Mouse (Mus musculus) midbrain, embryonic 16.5 days (tissue): Measurements from ENCODE around the gene Anapc11. TPM values are rescaled to one million over a fixed set of nuclear protein-coding genes. Genes with fewer than 3 reads are reported as not detected.
A peak's percentile ranks its signal among the peaks of the same experiment; 100 is the strongest.
"Not testable (repeated sequence)": the region's sequence is repeated elsewhere in the genome, so short reads cannot be mapped to it uniquely, and the experiment has no call there.

ENCODE experiments used
- ATAC-seq: fragments of 200-750 bp; cut with Nextera tagmentation; 2 replicates; pipeline ENCODE4 v1.8.0; 2017; ENCODE audit warnings: moderate TSS enrichment
- H3K27ac ChIP-seq: fragments of 300-500 bp; sonication (generic); 2 replicates; pipeline ENCODE4 v1.5.1; 2014; ENCODE audit warnings: mild to moderate bottlenecking, low read length, mixed read lengths
- H3K27me3 ChIP-seq: fragments of 300-500 bp; sonication (generic); 2 replicates; pipeline ENCODE4 v1.6.1; 2014; ENCODE audit warnings: low read depth, low read length, mixed read lengths; ENCODE audit not compliant: control insufficient read depth, insufficient read depth
- H3K36me3 ChIP-seq: fragments of 300-500 bp; sonication (generic); 2 replicates; pipeline ENCODE4 v1.6.1; 2014; ENCODE audit warnings: mild to moderate bottlenecking, low read length, moderate library complexity, mixed read lengths; ENCODE audit not compliant: control insufficient read depth, insufficient read depth
- H3K4me1 ChIP-seq: fragments of 300-500 bp; sonication (generic); 2 replicates; pipeline ENCODE4 v1.6.1; 2014; ENCODE audit warnings: mild to moderate bottlenecking, low read length, mixed read lengths; ENCODE audit not compliant: control insufficient read depth, insufficient read depth
- H3K4me2 ChIP-seq: fragments of 300-500 bp; sonication (generic); 2 replicates; pipeline ENCODE4 v1.6.1; 2014; ENCODE audit warnings: mild to moderate bottlenecking, low read length, mixed read lengths
- H3K4me3 ChIP-seq: fragments of 300-500 bp; sonication (generic); 2 replicates; pipeline ENCODE4 v1.5.1; 2014; ENCODE audit warnings: low read depth, mild to moderate bottlenecking, low read length, moderate library complexity, mixed read lengths
- H3K9ac ChIP-seq: fragments of 300-500 bp; sonication (generic); 2 replicates; pipeline ENCODE4 v1.6.1; 2014; ENCODE audit warnings: low read depth, low read length, mixed read lengths
- H3K9me3 ChIP-seq: fragments of 300-500 bp; sonication (generic); replicated peaks from 2 replicates; pipeline ENCODE4 v1.6.1; 2014; ENCODE audit warnings: mild to moderate bottlenecking, low read length, mixed read lengths; ENCODE audit not compliant: control insufficient read depth, poor library complexity, severe bottlenecking
- WGBS: fragments of 180-500 bp; shearing (Covaris S2); extraction: QIAGEN DNeasy Blood & Tissue Kit; methylation state at CpG from one replicate; pipeline ENCODE4 v1.1.7; 2014; 5-methylcytosine and 5-hydroxymethylcytosine counted together
- polyA plus RNA-seq: library from polyadenylated mRNA; unstranded; fragments of >200 nt; fragmentation: Nextera tagmentation; extraction: Ambion mirVana; gene quantifications from 2 replicates; pipeline ENCODE4 v1.2.1, GENCODE M21; 2015

Gene Anapc11
- polyA plus RNA-seq, 1 experiment from 2014 or later = 196 TPM

GRCm38 (mm10) chr11:120558843-120559242 lies 39.4 kb upstream of the Anapc11 start:
- not testable (repeated sequence) for H3K27ac ChIP-seq, H3K4me2 ChIP-seq, H3K27me3 ChIP-seq, H3K9me3 ChIP-seq, H3K4me1 ChIP-seq, H3K4me3 ChIP-seq, ATAC-seq, H3K9ac ChIP-seq
- H3K36me3 ChIP-seq = peaks cover 36% of the 10 kb centered on the region
- 92% methylated on average over 6 of the region's 6 CpGs for WGBS

- no peak for ATAC-seq
- Histone ChIP-seq H3K27ac (no peak overlapping the region), H3K9ac (no peak overlapping the region), H3K9me3 (no peaks in the 10 kb centered on the region), H3K4me2 (no peak overlapping the region), H3K36me3 (peaks cover 40% of the 10 kb centered on the region), H3K27me3 (no peaks in the 10 kb centered on the region), H3K4me3 (no peak overlapping the region), H3K4me1 (no peaks in the 10 kb centered on the region)
- 93% methylated on average over 13 of the region's 13 CpGs for WGBS
Measured at GRCm38 (mm10) chr11:120560952-120561728, 37.1 kb upstream of the Anapc11 start.

DNA sequence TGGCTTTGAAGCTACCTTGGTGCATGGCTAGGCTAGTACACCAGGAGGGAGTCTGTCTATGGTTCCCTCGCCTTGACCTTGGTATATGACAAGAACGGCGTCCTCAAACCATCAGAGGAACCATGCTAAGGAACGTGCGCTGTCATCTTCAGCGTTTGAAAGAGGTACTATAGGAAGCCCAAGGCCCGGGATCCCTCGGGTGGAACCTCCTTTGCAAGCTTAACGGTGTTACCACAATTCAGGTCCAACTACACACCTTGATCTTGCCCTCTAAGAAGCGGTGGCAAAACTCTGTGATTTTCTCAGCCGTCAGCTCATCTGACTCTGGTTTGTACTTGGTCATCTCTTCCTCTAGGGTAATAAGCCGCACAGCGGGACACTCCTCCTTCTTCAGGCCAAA lies 35.3 kb upstream of the Anapc11 start:
- H3K27me3 ChIP-seq = no peaks in the 10 kb centered on the region
- WGBS = 97% methylated on average over 13 of the region's 13 CpGs
- peaks cover 51% of the 10 kb centered on the region for H3K36me3 ChIP-seq
- H3K9me3 ChIP-seq = no peaks in the 10 kb centered on the region
- no peak overlapping the region for H3K9ac ChIP-seq
- H3K4me2 ChIP-seq = no peak overlapping the region
- H3K4me3 ChIP-seq = no peak overlapping the region
- no peak for ATAC-seq
- H3K4me1 ChIP-seq = no peaks in the 10 kb centered on the region
- no peak overlapping the region for H3K27ac ChIP-seq

DNA sequence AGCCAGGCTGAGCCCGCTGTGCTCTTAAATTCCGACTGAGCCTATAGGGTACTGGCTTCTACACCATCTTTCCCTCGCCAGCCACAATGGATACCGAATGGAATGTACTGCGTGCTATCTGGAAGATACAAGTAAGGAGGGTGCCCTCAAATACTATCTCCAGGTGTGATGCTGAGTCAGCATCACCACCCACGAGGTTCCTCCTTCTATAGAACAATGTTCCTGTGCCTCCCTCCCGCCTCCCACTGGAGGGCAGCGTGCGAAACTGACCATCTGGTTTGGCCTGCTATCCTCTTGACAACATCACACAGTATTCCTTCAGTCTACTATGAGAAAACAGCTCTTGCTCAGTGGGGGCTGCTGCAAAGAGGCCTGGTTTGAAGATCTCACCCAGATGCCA lies 33.1 kb upstream of the Anapc11 start:
- WGBS = 83% methylated on average over 9 of the region's 9 CpGs

GRCm38 (mm10) chr11:120568324-120568723 lies 29.9 kb upstream of the Anapc11 start:
- peaks cover 10% of the 10 kb centered on the region for H3K4me1 ChIP-seq
- peaks cover 37% of the 10 kb centered on the region for H3K36me3 ChIP-seq
- WGBS = 97% methylated on average over 6 of the region's 6 CpGs

More for the DNA sequence above, 33.1 kb upstream of the Anapc11 start:
- H3K9me3 ChIP-seq = no peaks in the 10 kb centered on the region
- no peak overlapping the region for H3K9ac ChIP-seq
- peaks cover 60% of the 10 kb centered on the region for H3K36me3 ChIP-seq
- no peak overlapping the region for H3K27ac ChIP-seq
- ATAC-seq = no peak
- H3K27me3 ChIP-seq = no peaks in the 10 kb centered on the region
- no peaks in the 10 kb centered on the region for H3K4me1 ChIP-seq
- no peak overlapping the region for H3K4me2 ChIP-seq
- H3K4me3 ChIP-seq = no peak overlapping the region

DNA sequence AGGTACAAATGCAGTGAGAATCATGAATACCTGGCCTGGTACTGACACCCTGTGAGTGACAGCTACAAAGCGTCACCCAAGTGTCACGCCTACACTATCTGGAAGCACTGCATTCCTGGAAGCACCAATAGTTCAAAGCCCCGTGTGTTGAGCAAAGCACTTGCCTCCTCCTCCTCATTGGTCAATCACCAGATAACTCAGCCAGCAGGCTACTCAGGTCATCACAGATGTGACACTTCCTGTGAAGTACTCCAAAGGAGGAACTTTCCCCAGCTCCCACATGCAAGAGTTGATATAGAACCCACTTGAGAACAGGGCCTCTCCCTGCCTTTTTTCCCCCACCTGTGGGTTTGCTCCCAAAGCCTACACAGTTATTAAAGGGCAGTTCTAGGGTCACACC lies 27.1 kb upstream of the Anapc11 start:
- no peak overlapping the region for H3K4me3 ChIP-seq
- H3K27me3 ChIP-seq = no peaks in the 10 kb centered on the region
- H3K9ac ChIP-seq = no peak overlapping the region
- no peaks in the 10 kb centered on the region for H3K9me3 ChIP-seq
- H3K4me2 ChIP-seq = peak overlapping the region; percentile 87; the same call in 1 of the 2 replicates
- H3K27ac ChIP-seq = no peak overlapping the region
- peaks cover 19% of the 10 kb centered on the region for H3K4me1 ChIP-seq
- ATAC-seq = no peak
- WGBS = 93% methylated on average over 3 of the region's 3 CpGs
- peaks cover 29% of the 10 kb centered on the region for H3K36me3 ChIP-seq

More at GRCm38 (mm10) chr11:120568324-120568723, 29.9 kb upstream of the Anapc11 start:
- H3K27me3 ChIP-seq = no peaks in the 10 kb centered on the region
- no peak overlapping the region for H3K27ac ChIP-seq
- H3K9me3 ChIP-seq = no peaks in the 10 kb centered on the region
- no peak overlapping the region for H3K4me2 ChIP-seq
- no peak overlapping the region for H3K9ac ChIP-seq
- ATAC-seq = no peak
- no peak overlapping the region for H3K4me3 ChIP-seq

DNA sequence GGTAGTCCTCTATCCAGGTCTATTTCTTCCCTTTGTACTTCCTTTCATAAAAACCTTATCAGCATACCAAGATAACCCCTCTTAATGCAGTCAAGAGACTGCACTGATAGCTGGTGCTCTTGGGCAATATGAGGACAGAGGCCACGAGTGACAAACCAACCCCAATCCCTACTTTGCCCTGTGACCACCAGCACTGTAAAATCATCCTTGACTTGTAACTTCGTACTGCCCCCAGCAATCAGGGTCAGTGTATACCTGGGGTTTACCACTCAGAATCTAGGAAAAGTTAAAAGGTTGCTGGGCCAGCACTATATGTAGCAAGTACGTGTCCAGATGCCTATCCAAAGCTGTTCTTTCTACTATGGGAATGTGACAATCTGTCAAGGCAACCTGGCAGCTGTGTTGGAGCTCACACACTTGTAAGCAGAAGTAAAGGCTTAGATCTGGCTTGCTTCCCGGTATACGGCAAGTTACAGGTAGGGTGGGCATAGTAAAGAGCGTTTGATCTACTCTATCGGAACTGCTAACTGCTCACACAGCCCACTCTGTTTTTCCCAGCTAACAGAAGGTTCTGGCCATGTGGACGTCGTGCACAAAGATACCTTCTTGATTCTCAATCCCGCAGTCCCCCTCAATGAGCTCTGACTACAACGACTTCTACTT lies 26.3 kb upstream of the Anapc11 start:
- Histone ChIP-seq H3K27ac (peak overlapping the region; percentile 86), H3K36me3 (peaks cover 24% of the 10 kb centered on the region), H3K27me3 (no peaks in the 10 kb centered on the region), H3K4me2 (peak overlapping the region; percentile 87), H3K9ac (peak overlapping the region; percentile 77), H3K9me3 (no peaks in the 10 kb centered on the region), H3K4me3 (peak overlapping the region; percentile 91), H3K4me1 (peaks cover 19% of the 10 kb centered on the region)
- WGBS = 18% methylated on average over 11 of the region's 11 CpGs
- ATAC-seq = no peak

DNA sequence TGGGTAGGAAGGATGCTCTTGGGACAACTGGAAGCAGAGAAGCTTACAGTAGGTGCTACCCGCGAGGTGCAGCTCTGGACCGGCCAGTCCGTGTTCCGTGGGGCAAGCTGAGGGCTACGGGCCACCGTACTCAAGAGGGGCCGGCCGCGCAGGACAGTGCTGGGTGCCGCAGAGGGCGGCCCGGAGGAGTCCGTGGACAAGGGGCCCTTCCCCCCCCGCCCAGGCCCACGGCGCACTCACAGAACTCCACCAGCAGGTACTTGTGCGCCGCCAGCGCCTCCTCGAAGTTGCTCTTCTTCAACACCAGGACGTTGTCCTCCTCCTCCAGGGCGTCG lies 25.8 kb upstream of the Anapc11 start:
- peaks cover 19% of the 10 kb centered on the region for H3K4me1 ChIP-seq
- H3K4me2 ChIP-seq = peak overlapping the region; percentile 87
- no peak; the same call in 1 of the 2 replicates for ATAC-seq
- no peaks in the 10 kb centered on the region for H3K9me3 ChIP-seq
- peak overlapping the region; percentile 86 for H3K27ac ChIP-seq
- H3K27me3 ChIP-seq = no peaks in the 10 kb centered on the region
- peak overlapping the region; percentile 91 for H3K4me3 ChIP-seq
- peaks cover 22% of the 10 kb centered on the region for H3K36me3 ChIP-seq
- under 1% methylated on average over 18 of the region's 24 CpGs for WGBS
- peak overlapping the region; percentile 77 for H3K9ac ChIP-seq
